Mouse (Mus musculus) olfactory bulb, adult 2 months (tissue): Measurements from ENCODE around the gene Pdcd4.

Source experiments
- CTCF ChIP-seq: fragments of 200-500 bp; IDR thresholded peaks from 2 replicates; pipeline ENCODE4 v1.5.1; 2012; ENCODE audit warnings: low read depth, mild to moderate bottlenecking, low read length, moderate library complexity; ENCODE audit not compliant: insufficient read depth
- POLR2A ChIP-seq: fragments of 200-500 bp; IDR thresholded peaks from 2 replicates; pipeline ENCODE4 v1.6.1; 2012; ENCODE audit warnings: mild to moderate bottlenecking, low read depth, low read length, moderate library complexity; ENCODE audit not compliant: insufficient read depth

GRCm38 (mm10) chr19:53867238-53867637 is 24.8 kb upstream of the Pdcd4 start:
- TF ChIP-seq POLR2A (no peak), CTCF (no peak)
